Mouse (Mus musculus): Measurements from ENCODE around the gene Psmd1.
"Not testable (repeated sequence)": the region's sequence is repeated elsewhere in the genome, so short reads cannot be mapped to it uniquely, and the experiment has no call there.

The Psmd1 gene

GRCm38 (mm10) chr1:86064271-86064991 is at the start of gene Psmd1:
Gene Psmd1, plus strand, starts transcription at chr1:86064387.
- peak; percentile 74 for DNase-seq (ENCODE audit: low spot score)

GRCm38 (mm10) chr1:86015758-86016157 is 48.4 kb upstream of the Psmd1 start:
- DNase-seq (ENCODE audit: low spot score) = not testable (repeated sequence)

- DNase-seq (ENCODE audit: low spot score) = no peak
Observed at GRCm38 (mm10) chr1:86016516-86016915, 47.7 kb upstream of the Psmd1 start, which contains the start of gene Spata3. Gene Spata3, plus strand, starts transcription at chr1:86016816.

- no peak for DNase-seq (ENCODE audit: low spot score)
Observed at GRCm38 (mm10) chr1:86018235-86019055, 45.7 kb upstream of the Psmd1 start.

- no peak for DNase-seq (ENCODE audit: low spot score)
Observed at GRCm38 (mm10) chr1:86021365-86021989, 42.7 kb upstream of the Psmd1 start.

GRCm38 (mm10) chr1:86032273-86032987 is 31.8 kb upstream of the Psmd1 start:
- no peak for DNase-seq (ENCODE audit: low spot score)

GRCm38 (mm10) chr1:86038191-86038951 is 25.8 kb upstream of the Psmd1 start:
- DNase-seq (ENCODE audit: low spot score) = no peak

- no peak for DNase-seq (ENCODE audit: low spot score)
Observed at GRCm38 (mm10) chr1:86040131-86040530, 24.1 kb upstream of the Psmd1 start.

- DNase-seq (ENCODE audit: low spot score) = no peak
Observed at GRCm38 (mm10) chr1:86040817-86041216, 23.4 kb upstream of the Psmd1 start.

- DNase-seq (ENCODE audit: low spot score) = no peak
Observed at GRCm38 (mm10) chr1:86045056-86045455, 19.1 kb upstream of the Psmd1 start.

GRCm38 (mm10) chr1:86045848-86046805 is 18.1 kb upstream of the Psmd1 start, which contains the start of gene 2810459M11Rik:
Gene 2810459M11Rik, plus strand, starts transcription at chr1:86045863.
- DNase-seq (ENCODE audit: low spot score) = no peak

- no peak for DNase-seq (ENCODE audit: low spot score)
Observed at GRCm38 (mm10) chr1:86046833-86047563, 17.2 kb upstream of the Psmd1 start.

- DNase-seq (ENCODE audit: low spot score) = no peak
Observed at GRCm38 (mm10) chr1:86048231-86048630, 16.0 kb upstream of the Psmd1 start.

GRCm38 (mm10) chr1:86048744-86049143 is 15.4 kb upstream of the Psmd1 start:
- no peak for DNase-seq (ENCODE audit: low spot score)

GRCm38 (mm10) chr1:86053198-86053921 is 10.8 kb upstream of the Psmd1 start:
- peak; percentile 49 for DNase-seq (ENCODE audit: low spot score)

GRCm38 (mm10) chr1:86054943-86055342 is 9.2 kb upstream of the Psmd1 start:
- no peak for DNase-seq (ENCODE audit: low spot score)

- no peak for DNase-seq (ENCODE audit: low spot score)
Observed at GRCm38 (mm10) chr1:86056284-86056683, 7.9 kb upstream of the Psmd1 start.

Data from layer of hippocampus, adult 9-10 months (tissue).